Mouse (Mus musculus) forebrain, embryonic 14.5 days (tissue): ENCODE data around the gene Megf11. TPM values are rescaled to one million over a fixed set of nuclear protein-coding genes. Genes with fewer than 3 reads are reported as not detected.

Experiments
- ATAC-seq: fragments of 200-750 bp; cut with Nextera tagmentation; 2 replicates; pipeline ENCODE4 v1.8.0; 2017; ENCODE audit warnings: mild to moderate bottlenecking, moderate library complexity
- DNase-seq: peaks from one replicate; pipeline ENCODE4 v3.0.0-alpha.2; 2015; ENCODE audit warnings: low spot score
- H3K27ac ChIP-seq: fragments of 300-500 bp; sonication (generic); 2 replicates; pipeline ENCODE4 v1.5.1; 2014; ENCODE audit warnings: low read depth, mild to moderate bottlenecking, control low read depth, low read length, moderate library complexity
- H3K27me3 ChIP-seq: fragments of 300-500 bp; sonication (generic); replicated peaks from 2 replicates; pipeline ENCODE4 v1.6.1; 2014; ENCODE audit warnings: low read length, control low read depth, mixed read lengths; ENCODE audit not compliant: control insufficient read depth, insufficient read depth
- H3K36me3 ChIP-seq: fragments of 300-500 bp; sonication (generic); 2 replicates; pipeline ENCODE4 v1.6.1; 2014; ENCODE audit warnings: low read length, control low read depth; ENCODE audit not compliant: control insufficient read depth, insufficient read depth
- H3K4me1 ChIP-seq: fragments of 300-500 bp; sonication (generic); 2 replicates; pipeline ENCODE4 v1.6.1; 2014; ENCODE audit warnings: antibody characterized with exemption, low read length, control low read depth; ENCODE audit not compliant: control insufficient read depth, insufficient read depth
- H3K4me2 ChIP-seq: fragments of 300-500 bp; sonication (generic); 2 replicates; pipeline ENCODE4 v1.6.1; 2014; ENCODE audit warnings: mild to moderate bottlenecking, control low read depth, low read length
- H3K4me3 ChIP-seq: fragments of 300-500 bp; sonication (generic); 2 replicates; pipeline ENCODE4 v1.5.1; 2014; ENCODE audit warnings: low read depth, low read length, control low read depth
- H3K9ac ChIP-seq: fragments of 300-500 bp; sonication (generic); 2 replicates; pipeline ENCODE4 v1.6.1; 2014; ENCODE audit warnings: mild to moderate bottlenecking, low read length, control low read depth, moderate library complexity
- H3K9me3 ChIP-seq: fragments of 300-500 bp; sonication (generic); replicated peaks from 2 replicates; pipeline ENCODE4 v1.6.1; 2016; ENCODE audit warnings: low read length, control low read depth, mixed read lengths; ENCODE audit not compliant: control insufficient read depth
- WGBS: fragments of 180-500 bp; shearing (Covaris S2); extraction: QIAGEN DNeasy Blood & Tissue Kit; methylation state at CpG from one replicate; pipeline ENCODE4 v1.1.7; 2014; 5-methylcytosine and 5-hydroxymethylcytosine counted together
- polyA plus RNA-seq: library from polyadenylated mRNA; unstranded; fragments of >200 nt; fragmentation: Nextera tagmentation; extraction: Ambion mirVana; gene quantifications from 2 replicates; pipeline ENCODE4 v1.2.1, GENCODE M21; 2014

Gene Megf11
- polyA plus RNA-seq = 7.0 and 9.2 TPM in 2 replicates

GRCm38 (mm10) chr9:64385511-64386465 is at the start of gene Megf11:
TSS of gene Megf11 (plus strand) at chr9:64385626.
- under 1% methylated on average over 92 of the region's 93 CpGs for WGBS
- DNase-seq = peak; percentile 84
- Histone ChIP-seq H3K4me1 (peaks cover 11% of the 10 kb centered on the region; the same call in 1 of the 2 replicates), H3K4me3 (peak within 1 kb of the TSS; percentile 58), H3K27ac (no peak within 1 kb of the TSS), H3K36me3 (no peaks in the 10 kb centered on the region), H3K9me3 (no peaks in the 10 kb centered on the region), H3K27me3 (peaks cover 43% of the 10 kb centered on the region), H3K4me2 (peak within 1 kb of the TSS; percentile 99), H3K9ac (peak within 1 kb of the TSS; percentile 69)
- peak; percentile 82 for ATAC-seq

GRCm38 (mm10) chr9:64335825-64336224 is 49.6 kb upstream of the Megf11 start:
- 90% methylated on average over 6 of the region's 6 CpGs for WGBS
- ATAC-seq = no peak

GRCm38 (mm10) chr9:64339361-64339760 is 46.1 kb upstream of the Megf11 start:
- DNase-seq = no peak
- ATAC-seq = no peak
- Histone ChIP-seq H3K4me3 (no peak overlapping the region), H3K4me1 (peaks cover 4% of the 10 kb centered on the region; the same call in 1 of the 2 replicates), H3K36me3 (peaks cover 21% of the 10 kb centered on the region; the same call in 1 of the 2 replicates), H3K27me3 (no peaks in the 10 kb centered on the region), H3K27ac (no peak overlapping the region), H3K4me2 (peak overlapping the region; percentile 82), H3K9me3 (no peaks in the 10 kb centered on the region), H3K9ac (no peak overlapping the region)
- WGBS = 30% methylated on average over 8 of the region's 8 CpGs

More at GRCm38 (mm10) chr9:64335825-64336224, 49.6 kb upstream of the Megf11 start:
- no peaks in the 10 kb centered on the region for H3K9me3 ChIP-seq
- H3K9ac ChIP-seq = no peak overlapping the region
- H3K4me3 ChIP-seq = no peak overlapping the region
- DNase-seq = no peak
- H3K4me1 ChIP-seq = peaks cover 4% of the 10 kb centered on the region; the same call in 1 of the 2 replicates
- no peak overlapping the region for H3K27ac ChIP-seq
- H3K36me3 ChIP-seq = peaks cover 28% of the 10 kb centered on the region; the same call in 1 of the 2 replicates
- no peak overlapping the region for H3K4me2 ChIP-seq
- H3K27me3 ChIP-seq = no peaks in the 10 kb centered on the region

- peak overlapping the region; percentile 56 for H3K4me3 ChIP-seq
- no peaks in the 10 kb centered on the region for H3K9me3 ChIP-seq
- H3K9ac ChIP-seq = peak overlapping the region; percentile 100
- ATAC-seq (peak; percentile 94), DNase-seq (peak; percentile 81)
- under 1% methylated on average over 76 of the region's 85 CpGs for WGBS
- H3K4me1 ChIP-seq = peaks cover 4% of the 10 kb centered on the region; the same call in 1 of the 2 replicates
- peak overlapping the region; percentile 82 for H3K4me2 ChIP-seq
- H3K27me3 ChIP-seq = no peaks in the 10 kb centered on the region
- peak overlapping the region; percentile 99 for H3K27ac ChIP-seq
- H3K36me3 ChIP-seq = peaks cover 20% of the 10 kb centered on the region; the same call in 1 of the 2 replicates
Measured at GRCm38 (mm10) chr9:64340351-64341253, 44.8 kb upstream of the Megf11 start.

GRCm38 (mm10) chr9:64341254-64341566 is 44.2 kb upstream of the Megf11 start, which contains the start of gene Dis3l:
TSS of gene Dis3l (minus strand) at chr9:64341288.
- Histone ChIP-seq H3K9me3 (no peaks in the 10 kb centered on the region), H3K27ac (peak within 1 kb of the TSS; percentile 99), H3K36me3 (peaks cover 14% of the 10 kb centered on the region; the same call in 1 of the 2 replicates), H3K9ac (peak within 1 kb of the TSS; percentile 100), H3K27me3 (no peaks in the 10 kb centered on the region), H3K4me2 (peak within 1 kb of the TSS; percentile 82), H3K4me1 (peaks cover 4% of the 10 kb centered on the region; the same call in 1 of the 2 replicates), H3K4me3 (peak within 1 kb of the TSS; percentile 56)
- 13% methylated on average over 16 of the region's 16 CpGs for whole genome bisulfite sequencing
- DNase-seq (no peak), ATAC-seq (peak; percentile 14; the same call in 1 of the 2 replicates)

GRCm38 (mm10) chr9:64341671-64342070 is 43.8 kb upstream of the Megf11 start:
- H3K9me3 ChIP-seq = no peaks in the 10 kb centered on the region
- H3K4me3 ChIP-seq = peak overlapping the region; percentile 56; the same call in 1 of the 2 replicates
- H3K27me3 ChIP-seq = no peaks in the 10 kb centered on the region
- DNase-seq (no peak), ATAC-seq (no peak)
- H3K4me1 ChIP-seq = peaks cover 4% of the 10 kb centered on the region; the same call in 1 of the 2 replicates
- H3K9ac ChIP-seq = peak overlapping the region; percentile 100; the same call in 1 of the 2 replicates
- WGBS = 89% methylated on average over 8 of the region's 8 CpGs
- peaks cover 9% of the 10 kb centered on the region; the same call in 1 of the 2 replicates for H3K36me3 ChIP-seq
- H3K4me2 ChIP-seq = peak overlapping the region; percentile 82
- H3K27ac ChIP-seq = peak overlapping the region; percentile 99; the same call in 1 of the 2 replicates

- 94% methylated on average over 2 of the region's 2 CpGs for WGBS
- Histone ChIP-seq H3K9me3 (no peaks in the 10 kb centered on the region), H3K4me2 (no peak overlapping the region), H3K36me3 (no peaks in the 10 kb centered on the region), H3K4me3 (no peak overlapping the region), H3K4me1 (peaks cover 4% of the 10 kb centered on the region; the same call in 1 of the 2 replicates), H3K27ac (no peak overlapping the region), H3K27me3 (no peaks in the 10 kb centered on the region), H3K9ac (no peak overlapping the region)
- ATAC-seq (no peak), DNase-seq (no peak)
Measured at GRCm38 (mm10) chr9:64343656-64344055, 41.8 kb upstream of the Megf11 start.

- Histone ChIP-seq H3K9ac (no peak overlapping the region), H3K27ac (no peak overlapping the region), H3K4me3 (no peak overlapping the region), H3K27me3 (no peaks in the 10 kb centered on the region), H3K9me3 (no peaks in the 10 kb centered on the region), H3K4me1 (0 out of 2 replicates have a peak, but pooled peaks cover 2% of the 10 kb centered on the region), H3K4me2 (no peak overlapping the region), H3K36me3 (no peaks in the 10 kb centered on the region)
- DNase-seq = no peak
- WGBS = 65% methylated on average over 5 of the region's 5 CpGs
- no peak for ATAC-seq
Measured at GRCm38 (mm10) chr9:64345931-64346330, 39.5 kb upstream of the Megf11 start.
